Mouse (Mus musculus): ENCODE measurements around the gene Grip2.

The Grip2 gene

DNA sequence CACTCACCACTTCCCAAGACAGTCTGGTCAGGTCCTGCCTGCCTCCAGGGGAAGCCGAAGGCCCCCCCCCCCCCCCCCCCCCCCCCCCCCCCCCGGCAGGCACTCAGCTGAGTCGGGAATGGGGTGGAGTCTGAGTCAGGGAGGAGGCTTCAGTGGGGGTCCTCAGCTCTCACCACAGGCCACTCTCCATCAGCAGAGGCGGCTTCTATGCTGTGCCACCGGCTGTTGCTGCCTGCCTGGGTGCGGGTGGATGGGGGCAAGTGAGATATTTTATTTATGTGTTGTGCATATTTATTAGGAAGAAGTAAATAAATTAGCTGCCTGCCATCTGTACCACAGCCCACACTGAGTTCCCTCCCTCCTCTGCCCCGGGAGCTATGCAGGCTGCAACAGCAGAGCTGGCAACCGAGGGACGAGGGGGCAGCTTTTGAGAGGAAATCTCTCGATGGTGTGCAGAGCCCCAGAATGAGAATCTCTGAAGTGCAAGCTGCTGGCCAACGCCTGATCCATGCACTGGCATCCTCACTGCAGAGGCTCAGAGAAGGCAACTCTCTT is at the start of gene Grip2:
TSS of gene Grip2 (minus strand) at position 235 of the 555 bp plus-strand sequence.
- in situ Hi-C loops (cut with MboI, MseI) = no loop called here

DNA sequence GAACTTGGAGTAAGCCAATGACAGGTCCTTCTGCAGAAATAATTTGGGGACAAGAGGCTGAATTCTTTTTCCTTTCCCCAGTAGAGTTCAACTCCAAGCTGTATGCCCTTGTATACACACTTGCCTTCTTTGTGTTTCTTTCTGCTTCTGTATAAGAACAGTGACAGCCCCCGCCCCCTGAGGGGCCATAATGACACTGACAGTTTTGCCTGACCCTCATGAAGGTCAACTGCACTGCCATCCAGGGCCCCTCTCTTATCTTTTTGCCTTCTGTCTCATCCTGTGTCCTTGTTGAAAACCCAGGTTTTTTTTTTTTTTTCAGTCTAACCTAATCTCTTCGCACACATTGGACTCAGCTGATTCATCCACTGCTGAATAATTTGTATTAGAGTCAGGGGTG is 45.7 kb upstream of the Grip2 start:
- in situ Hi-C loops (cut with MboI, MseI) = no loop called here

DNA sequence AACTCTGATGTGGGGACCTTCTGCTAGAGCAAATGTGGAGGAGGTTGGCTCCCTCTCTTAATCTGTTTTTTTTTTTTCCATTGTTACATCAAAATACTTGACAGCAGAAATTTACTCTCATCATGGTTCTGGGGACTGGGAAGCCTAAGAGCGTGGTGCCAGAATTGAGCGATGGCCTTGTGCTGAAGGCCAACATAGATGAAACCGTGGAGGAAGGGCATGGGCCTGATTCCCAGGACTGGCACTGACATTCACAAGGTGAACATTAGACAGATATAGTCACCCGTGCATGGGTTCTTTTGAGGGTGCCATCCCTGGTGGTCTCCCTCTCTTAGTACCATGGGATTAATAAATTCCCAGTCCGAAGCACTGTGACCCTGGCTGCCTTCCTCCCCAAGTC is 41.0 kb upstream of the Grip2 start:
- in situ Hi-C loops (cut with MboI, MseI) = no loop called here

DNA sequence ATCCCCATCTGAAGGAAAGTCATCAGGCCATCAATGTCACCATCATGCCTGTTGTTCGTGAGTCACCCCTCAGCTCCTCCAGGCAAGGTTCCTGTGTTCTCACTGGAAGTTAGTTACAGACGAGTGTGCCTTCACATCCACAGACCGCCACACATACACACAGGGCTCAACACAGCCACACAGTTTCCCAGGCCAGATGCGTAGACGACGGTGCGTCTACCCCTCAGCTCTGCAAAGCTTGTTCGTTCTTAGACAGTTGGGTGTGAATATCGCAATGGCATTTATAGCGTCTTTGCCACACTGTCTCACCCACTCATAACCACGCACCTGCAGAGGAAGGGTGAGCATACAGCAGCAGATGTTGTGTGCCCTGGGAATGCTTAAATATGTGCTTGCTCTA is 38.6 kb upstream of the Grip2 start:
- in situ Hi-C loops (cut with MboI, MseI) = no loop called here

DNA sequence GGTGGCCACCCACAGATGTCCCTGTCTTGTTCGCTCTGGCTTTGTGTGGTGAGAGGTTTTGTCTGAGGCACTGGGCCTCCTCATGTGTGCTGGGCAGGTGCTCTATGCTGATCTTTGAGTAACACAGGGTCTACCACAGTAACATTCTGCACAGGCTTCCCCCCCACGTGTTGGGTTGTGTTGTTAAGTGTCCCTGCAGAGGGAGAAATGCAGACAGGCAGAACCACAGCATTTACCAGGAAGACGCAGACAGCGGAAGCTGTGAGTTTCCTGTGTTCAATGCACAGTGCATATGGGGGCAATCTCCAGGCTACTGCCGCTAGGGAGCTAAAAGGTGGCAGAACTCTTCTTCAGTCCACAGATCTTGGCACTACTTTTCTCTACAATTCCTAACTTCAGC is 37.5 kb upstream of the Grip2 start:
- in situ Hi-C loops (cut with MboI, MseI) = no loop called here

DNA sequence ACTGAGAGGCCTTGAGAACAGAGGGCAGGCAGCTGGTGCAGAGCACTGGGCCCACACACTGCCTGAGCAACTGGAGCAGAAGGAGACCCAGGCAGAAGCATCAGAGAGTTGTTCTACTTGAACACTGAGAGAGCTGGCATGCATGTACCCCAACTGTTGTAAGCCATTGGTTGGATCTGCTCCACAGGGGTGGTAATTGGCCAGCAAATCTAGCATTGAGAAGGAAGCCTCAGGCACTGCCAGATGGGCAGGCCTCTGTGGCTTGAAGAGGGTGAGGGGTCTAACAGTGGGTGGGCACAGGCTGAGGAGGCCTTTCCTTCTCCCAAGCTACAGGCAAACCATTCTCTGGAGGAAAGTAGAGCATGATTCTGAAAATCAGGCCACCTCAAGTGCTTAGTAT is 35.8 kb upstream of the Grip2 start:
- in situ Hi-C loops (cut with MboI, MseI) = no loop called here

DNA sequence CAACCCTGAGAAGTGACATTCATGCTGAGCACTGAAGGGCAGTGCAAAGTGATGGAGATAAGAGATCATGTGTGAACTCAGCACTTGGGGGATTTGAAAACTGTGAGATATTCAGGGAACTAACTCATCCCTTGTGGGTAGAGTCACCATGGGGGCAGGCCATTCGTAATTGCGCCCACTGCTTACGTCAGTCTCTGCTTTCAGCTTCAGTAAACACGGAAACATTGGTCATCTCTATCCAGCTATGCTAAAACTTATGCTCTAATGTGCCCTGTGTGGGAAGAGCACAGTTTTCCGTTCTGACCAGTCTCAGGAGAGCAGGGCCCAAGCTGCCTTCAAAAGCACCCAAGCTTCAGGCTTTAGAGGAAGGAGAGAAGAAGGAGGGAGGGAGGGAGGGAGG is 31.3 kb upstream of the Grip2 start:
- in situ Hi-C loops (cut with MboI, MseI) = no loop called here

DNA sequence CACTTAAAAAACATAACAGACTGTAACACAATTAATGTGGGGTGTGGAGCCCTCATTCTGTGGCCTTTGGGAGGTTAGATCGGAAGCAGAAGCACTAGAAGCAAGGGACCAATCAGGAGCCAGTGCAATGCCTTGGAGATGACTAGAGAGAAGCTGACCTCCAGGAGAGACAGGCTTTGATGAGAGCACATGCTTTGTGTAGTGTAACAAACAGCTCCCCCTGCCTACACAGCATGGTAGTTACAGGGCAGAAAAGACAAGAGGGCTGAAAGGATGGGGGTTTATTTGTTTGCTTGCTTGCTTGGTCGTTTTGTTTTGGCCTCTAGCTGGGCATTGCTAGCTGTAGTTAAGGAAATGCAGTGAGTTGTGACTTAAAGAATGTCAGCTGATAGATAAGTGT is 25.5 kb upstream of the Grip2 start:
- in situ Hi-C loops (cut with MboI, MseI) = no loop called here

DNA sequence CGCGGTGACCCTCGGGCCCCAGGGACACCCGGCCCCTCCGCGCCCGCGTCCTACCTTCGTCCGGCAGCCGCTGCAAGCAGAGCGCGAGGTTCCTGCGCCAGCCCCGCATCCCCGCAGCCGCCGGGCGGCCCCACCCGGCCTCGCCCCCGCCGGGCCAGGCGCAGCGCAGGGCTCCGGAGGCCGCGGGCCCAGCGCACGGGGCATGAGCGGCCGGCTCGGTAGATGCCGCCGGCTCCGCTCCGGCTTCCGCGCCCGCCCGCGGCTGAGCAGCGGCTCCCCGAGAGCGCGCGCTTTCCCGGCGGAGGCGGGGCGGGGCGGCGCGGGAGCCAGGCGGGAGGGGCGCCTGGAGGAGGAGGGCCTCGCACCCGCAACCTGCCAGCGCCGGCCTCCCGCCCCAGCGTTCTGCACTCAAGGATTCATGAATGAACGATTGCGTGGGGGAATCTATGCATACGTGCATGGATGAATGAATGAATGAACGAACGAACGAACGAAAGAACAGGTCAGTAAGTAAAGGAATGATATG is 16.6 kb upstream of the Grip2 start:
- in situ Hi-C loops (cut with MboI, MseI) = no loop called here

DNA sequence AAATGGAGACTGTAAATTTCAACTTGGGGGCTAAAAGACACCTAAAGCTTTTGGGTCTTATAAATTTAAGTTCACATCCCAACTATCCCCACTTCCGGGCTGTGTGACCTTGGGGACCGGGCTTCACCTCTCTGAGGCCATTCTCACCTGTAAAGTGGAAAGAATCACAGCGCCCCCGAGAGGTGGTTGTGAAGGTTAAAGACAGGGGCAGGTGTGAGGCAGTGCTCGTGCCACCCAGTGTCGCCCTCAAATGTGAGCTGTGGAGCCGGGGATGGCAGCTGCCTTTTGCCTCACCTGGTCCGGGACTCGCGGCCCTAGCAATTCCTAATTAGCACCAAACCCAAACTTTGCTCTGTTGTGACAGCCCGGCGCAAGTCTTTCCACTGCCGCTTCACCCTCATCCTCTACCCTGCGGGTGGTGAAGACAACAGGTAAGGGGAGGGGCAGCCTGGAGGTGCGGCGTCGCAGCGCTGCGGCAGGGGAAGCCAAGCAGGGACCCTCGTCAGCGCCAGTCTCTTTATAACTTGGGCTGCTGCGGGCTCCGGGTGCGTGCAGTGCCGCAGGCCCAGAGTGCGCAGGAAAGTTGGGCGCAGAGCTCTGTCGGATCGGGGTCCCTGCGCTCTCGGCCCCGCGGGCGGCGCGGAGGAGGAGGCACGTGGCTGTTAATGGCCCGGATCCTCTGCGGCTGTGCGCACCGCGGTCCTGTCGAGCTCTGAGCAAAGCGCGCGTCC is 16.0 kb upstream of the Grip2 start:
- in situ Hi-C loops (cut with MboI, MseI) = no loop called here

DNA sequence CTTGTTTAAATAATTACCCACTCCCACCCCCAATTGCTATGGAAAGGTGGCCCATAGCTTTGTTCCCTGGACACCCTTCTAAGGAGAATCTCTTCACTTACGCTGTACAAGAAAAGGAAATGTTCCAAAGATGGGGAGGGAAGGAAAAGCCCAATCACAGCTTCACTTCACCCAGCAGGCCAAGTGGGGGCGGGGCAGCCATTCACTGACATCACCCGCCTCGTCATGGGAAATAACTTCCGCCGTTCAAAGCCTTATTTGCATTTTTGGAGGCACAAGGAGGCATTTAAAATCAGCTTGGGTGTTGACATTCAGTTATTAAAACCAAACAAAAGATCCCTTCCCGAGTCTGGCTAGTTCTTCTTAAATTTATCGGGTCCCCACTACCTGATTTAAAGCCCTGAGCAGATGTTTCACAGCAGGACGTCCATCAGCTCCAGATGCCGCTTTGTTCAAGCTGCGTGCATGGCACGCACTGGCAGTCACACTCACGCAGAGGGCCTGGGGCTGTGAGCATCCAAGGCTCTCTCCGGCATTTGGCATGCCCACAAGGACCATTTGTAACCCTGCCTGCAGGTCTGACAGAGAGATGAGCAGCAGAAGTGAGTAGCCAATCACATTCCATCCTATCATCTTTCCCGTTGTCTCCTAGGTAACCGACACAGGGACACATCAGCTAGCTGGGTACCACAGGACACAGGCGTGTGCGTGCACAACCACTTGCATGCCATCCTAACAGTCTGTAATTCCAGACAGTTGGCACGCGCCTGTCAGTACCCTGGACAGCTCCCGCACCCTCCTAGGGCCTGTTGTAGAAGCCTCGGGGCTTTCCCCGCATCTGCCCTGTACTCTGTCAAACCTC is 12.2 kb upstream of the Grip2 start:
- in situ Hi-C loops (cut with MboI, MseI) = no loop called here

DNA sequence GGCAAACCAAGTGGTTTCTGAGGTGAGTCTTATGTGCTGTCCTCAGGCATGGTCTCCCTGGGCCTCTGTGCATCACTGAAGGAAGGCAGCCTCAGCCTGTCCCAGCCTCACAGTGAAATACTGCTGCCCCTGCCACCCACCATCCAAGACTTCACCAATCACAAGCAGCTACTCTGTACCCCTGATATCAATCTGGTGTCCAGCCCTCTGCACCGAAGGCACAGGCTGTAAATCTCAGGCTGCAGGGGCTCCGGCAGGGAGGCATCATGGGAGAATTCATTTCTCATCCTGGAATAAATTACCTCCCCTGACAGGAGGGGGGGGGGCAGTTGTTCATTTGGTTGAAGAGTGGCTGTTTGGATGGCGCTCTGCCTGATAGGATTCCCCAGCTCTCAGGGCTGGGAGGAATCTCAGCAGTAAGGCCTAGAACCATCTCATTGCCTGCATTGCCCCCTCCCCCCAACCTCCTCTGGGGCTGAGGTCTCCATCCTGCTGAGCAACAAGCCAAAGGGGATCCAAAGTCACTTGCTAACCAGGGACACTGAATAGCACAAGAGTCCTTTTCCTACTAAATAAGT is 5.9 kb upstream of the Grip2 start:
- in situ Hi-C loops (cut with MboI, MseI) = no loop called here

DNA sequence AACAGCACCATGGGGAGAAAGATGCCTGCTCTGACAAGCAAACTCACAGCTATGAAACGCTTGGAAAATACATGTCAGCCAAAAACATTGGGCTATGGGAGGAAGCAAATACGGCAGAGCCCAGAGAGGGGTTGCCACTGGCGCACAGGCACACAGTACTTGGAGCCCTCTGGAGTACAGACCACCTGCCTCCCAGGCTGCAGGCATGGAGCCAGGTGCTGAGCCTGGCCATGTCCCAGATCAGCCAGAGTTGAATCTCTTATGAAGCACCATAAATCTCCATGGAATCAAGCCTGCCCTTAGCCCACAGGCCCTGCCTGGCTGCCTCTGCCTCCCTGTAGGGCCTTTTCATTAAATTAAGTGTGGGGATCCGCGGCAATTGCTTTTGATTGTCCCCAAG is 876 bp upstream of the Grip2 start:
- in situ Hi-C loops (cut with MboI, MseI) = no loop called here

DNA sequence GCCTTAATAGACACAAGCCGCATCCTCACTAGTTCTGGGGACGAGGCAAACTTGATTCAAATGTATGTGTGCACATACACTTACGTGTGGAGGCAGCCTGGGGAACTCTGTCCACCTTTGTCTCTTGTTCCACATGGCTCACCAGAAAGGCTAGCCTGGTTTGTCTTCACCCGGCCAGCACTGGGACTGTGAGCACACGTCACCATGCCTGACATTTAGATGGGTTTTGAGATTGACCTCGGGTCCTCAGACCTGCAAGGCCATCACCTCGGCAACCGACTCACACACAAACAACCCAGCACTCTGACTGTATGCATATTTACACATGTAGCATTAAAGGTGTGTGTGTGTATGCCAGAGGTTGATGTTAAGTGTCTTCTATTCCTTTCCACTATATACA is 8.8 kb downstream of the Grip2 start:
- in situ Hi-C loops (cut with MboI, MseI) = no loop called here

DNA sequence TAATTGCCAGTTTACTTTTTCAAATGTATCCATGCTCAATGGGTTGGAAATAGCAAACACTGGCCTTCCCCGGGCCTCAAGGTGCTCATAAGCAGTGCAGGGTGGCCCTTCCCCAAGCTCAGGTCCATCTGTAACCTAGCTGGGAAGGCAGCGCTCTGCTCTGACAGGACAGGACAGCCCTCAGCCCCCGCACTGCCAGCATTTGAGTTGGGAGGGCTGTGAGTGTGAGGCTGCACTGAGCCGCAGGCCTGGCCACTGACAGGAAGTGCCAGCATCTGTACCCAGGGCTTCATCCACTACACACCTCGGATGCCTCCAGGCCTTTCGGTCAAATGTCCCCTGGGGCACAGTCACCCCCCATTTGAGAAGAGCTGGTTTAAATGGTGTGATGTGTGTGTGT is 11.1 kb downstream of the Grip2 start:
- in situ Hi-C loops (cut with MboI, MseI) = no loop called here

DNA sequence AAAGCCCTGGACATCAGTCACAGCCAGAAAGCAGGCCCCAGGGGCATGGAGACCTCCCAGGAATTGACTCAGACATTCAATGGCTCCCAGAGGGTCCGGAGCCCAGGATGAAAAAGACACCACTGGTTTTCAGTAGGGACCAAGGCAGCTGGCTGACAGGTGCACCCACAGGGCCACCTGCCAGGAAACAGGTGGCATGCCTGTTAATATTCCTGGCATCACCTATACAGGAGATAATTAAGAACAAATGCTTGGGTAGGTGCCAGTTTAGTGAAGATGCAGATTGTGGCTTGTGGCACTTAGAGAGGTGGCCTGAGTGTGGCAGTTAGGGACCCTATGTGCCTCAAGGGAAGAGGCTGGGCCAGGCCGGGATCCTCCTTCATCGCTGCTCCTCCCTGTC is 13.4 kb downstream of the Grip2 start:
- in situ Hi-C loops (cut with MboI, MseI) = no loop called here

DNA sequence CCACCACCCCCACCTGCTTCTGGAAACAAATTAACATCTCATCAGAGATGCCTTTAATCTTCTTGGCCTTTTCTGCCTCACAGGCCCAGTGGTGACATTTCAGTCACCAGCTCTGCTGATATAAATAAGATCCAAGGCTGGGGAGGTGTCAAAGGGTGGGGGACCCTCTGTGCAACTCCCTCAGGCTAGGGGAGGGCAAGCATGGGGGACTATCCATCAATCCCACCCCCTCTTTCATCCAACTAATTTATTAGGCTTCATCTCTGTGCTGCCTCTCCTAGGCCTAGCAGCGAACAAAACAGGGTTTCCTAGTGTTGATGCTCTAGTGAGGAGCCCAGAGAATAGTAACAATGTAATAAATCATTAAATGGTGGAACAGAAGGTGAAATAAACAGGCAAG is 17.0 kb downstream of the Grip2 start:
- in situ Hi-C loops (cut with MboI, MseI) = no loop called here

DNA sequence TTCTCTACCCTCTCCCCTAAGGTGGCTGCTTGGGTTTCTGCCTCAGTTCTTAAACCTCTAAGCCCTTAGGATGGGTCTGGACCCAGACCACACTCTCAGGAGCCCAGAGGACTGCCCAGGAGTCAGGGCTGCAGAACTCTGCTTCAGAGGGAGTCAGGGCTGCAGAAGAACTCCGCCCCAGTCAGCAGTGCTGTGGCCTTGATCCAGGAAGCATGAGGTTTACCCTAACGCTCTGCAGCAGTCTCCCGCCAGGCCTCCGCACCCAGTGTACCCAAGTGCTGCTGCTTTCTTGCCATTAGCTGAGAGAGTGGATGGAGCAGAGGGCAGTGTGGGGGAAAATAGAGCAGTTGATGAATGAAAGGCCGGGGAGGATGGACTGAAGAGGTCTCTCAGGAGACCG is 19.0 kb downstream of the Grip2 start:
- in situ Hi-C loops (cut with MboI, MseI) = no loop called here

DNA sequence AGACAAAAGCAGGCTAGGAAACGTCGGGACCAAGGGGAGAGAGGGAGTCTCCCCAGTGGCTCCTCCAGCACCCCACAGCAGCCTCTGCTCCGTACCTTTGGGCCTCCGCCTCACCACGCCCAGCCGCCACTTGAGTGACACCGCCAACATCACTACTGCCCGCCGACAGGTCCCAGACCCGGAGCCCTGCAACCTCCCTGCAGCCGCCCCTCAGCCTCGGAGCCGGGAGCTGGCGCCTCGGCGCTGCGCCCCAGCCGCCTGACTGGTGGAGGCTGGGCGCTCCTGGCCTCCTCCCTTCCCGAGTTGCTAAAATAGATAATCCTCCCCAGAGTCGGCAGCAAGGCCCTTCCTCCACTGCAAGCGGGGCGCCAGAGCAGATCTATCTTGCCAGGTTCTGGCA is 19.9 kb downstream of the Grip2 start:
- in situ Hi-C loops (cut with MboI, MseI) = no loop called here

DNA sequence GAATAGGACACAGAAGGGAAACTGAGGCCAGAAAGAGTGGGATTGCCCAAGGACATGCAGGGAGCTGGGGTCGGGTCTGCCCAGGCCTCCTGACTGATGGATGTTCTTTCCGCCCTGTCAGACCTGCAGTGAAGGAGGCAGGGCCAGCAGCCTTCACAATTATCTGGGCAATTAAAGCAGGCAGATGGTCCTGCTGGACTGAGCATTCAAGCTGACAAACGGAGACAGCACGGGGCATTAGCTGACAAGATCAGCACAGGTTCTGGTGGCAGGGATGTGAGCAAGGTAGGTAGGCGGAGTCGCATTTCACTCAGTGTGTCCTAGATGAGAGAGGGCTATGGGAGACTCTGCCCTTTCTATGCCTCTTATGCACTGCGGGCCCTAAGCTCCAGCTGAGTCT is 22.9 kb downstream of the Grip2 start:
- in situ Hi-C loops (cut with MboI, MseI) = no loop called here

DNA sequence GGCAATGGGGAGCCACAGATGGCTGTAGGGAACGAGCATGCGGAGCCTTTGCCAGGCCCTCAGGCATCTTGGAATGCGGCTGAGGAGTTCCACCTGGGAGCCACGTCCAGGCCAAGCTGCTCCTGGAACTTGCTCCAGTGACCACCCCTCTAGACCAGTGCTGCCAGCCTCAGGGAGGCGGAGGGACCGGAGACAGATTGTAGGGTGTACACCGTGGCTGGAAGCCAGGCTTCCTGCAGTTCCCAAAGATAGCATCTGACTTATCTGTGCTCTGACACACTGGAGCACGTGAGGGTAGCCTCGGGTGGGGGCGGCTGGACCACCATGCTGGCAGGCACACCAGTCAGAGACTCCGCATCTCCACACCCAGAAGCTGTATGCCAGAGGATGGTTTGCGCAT is 28.6 kb downstream of the Grip2 start:
- in situ Hi-C loops (cut with MboI, MseI) = no loop called here

DNA sequence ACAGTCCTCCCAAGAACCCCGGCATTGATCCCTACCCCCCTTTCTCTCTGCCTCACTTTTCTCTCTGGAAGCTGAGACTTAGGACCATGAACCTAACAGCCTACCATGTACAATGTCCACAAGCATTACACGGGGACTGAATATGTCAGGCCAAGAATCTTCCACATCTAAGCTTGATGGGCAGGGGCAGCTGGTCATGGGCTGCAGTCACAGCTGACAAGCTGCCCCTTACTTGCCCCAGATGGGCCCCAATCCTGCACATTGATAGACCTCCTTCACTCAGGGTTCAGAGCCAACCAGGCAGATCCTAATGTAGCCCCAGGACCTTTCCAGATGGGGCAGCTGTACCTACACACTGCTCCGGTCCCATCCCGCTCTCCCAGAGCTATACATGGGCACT is 30.3 kb downstream of the Grip2 start:
- in situ Hi-C loops (cut with MboI, MseI) = no loop called here

Data from regulatory T cell (primary cell).